Mouse (Mus musculus): ENCODE measurements around the gene H2-Ab1. TPM values are rescaled to one million over a fixed set of nuclear protein-coding genes. Genes with fewer than 3 reads are reported as not detected.

The H2-Ab1 gene
- total RNA-seq, 2 experiments from 2014 or later = 1.0 to 1.7 TPM

DNA sequence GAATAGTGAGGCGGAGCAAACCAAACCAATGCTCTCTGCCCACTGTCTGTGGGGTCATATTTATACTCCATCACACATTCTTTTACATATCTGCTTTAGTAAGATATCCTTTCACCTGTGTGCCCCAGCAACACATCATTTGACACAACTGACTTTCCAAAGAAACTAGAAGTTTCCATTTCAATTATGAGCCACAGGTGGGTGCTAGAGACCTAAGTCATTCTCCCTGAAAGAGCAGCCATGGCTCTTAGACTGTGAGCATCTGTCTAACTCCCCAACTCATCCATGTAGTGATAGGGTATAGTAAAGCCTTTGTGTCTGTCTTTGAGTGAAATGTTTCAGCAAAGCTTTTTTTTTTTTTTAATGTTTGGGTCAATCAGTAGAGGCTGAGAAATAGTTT is 14.6 kb downstream of the H2-Ab1 start:
- DNase-seq (ENCODE audit: extremely low spot score in 1 of 2, low spot score in 1 of 2) = no peak

DNA sequence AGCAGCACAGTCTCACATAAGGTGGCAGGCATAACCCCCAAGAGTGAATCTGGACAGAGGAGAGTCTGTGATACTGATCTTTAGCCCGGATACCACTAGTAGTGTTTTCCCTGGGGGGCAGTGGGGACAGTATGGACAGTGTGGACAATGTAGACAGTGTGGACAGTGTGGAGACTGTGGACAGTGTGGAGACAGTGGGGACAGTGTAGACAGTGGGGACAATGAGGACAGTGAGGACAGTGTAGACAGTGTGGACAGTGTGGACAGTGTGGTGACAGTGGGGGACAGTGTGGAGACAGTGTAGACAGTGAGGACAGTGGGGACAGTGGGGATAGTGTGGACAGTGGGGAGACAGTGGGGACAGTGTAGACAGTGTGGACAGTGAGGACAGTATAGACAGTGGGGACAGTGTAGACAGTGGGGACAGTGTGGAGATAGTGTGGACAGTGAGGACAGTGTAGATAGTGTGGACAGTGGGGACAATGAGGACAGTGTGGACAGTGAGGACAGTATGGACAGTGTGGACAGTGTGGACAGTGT is 23.1 kb downstream of the H2-Ab1 start:
- no peak for DNase-seq (ENCODE audit: extremely low spot score in 1 of 2, low spot score in 1 of 2)

DNA sequence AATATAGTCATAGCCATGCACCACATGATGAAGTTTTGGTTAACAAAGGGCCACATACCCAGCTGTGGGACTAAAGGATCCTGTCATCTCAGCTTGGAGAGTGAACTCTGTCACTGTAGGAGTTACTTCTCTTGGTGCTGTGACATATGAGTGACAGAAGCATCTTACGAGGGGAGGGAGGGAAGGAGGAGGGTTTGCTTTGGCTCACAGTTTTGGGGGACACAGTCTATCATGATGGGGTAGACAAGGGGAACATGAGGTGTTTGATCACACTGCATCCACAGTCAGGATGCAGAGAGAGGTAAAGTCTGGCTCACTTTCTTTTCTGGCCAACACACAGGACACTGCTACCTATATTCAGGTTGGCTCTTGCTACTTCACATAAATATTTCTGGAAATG is 24.3 kb downstream of the H2-Ab1 start:
- DNase-seq (ENCODE audit: extremely low spot score in 1 of 2, low spot score in 1 of 2) = no peak

DNA sequence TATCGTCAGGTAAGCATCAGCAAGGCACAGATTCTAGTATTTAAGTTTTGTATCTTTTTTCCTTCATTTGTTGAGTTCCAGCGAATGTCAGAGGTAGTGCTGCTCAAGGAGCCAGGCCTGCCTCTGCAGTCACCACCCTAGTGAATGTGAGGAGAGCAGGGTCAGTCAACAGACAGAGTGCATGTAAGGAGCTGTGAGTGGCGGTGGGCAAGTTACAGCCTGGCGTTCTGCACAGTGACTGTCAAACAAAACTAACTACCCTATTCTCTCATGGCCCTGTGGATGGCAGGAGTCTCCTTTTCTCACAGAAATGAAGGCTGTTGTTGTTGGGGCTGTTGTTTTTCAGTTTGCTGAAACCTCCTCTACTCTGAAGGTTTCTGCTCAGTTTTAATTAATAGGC is 27.9 kb downstream of the H2-Ab1 start:
- no peak for DNase-seq (ENCODE audit: extremely low spot score in 1 of 2, low spot score in 1 of 2)

DNA sequence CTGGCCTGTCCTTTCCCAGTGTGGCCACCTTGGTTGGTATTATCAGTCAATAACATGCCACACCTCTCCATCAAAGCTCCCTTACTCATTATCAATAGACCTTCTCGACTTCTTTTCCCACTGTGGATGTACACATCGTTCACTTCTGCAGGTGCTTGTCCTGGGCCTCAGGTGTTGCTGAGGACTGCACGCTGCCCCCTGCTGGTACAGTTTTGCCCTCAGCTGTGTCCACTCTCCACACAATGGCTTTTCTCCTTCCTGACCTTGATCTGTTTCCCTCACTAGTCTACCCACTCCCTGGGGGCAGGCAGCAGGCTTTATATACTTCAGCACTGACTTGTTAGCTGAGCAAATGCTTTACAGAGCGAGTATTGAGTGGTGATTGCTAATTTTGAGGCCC is 28.4 kb downstream of the H2-Ab1 start:
- no peak for DNase-seq (ENCODE audit: extremely low spot score in 1 of 2, low spot score in 1 of 2)

DNA sequence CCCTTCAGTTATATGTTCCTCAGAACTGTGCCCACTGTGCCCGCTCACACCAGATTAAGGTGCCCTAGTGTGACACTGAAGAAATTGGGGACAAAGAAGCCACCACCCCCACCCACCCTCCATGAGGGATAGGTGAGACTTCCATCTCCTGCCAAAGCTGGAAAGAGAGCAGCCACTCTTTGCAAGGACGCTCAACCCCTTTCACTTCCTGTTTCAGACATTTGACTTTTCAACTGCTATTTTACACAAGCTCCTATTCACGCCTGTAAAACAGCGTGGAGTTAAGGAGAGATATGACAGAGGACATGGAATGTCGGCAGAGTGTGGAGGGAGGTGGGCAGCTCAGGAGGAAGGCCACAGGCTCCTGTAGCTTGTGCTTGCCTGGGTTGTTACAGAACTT is 29.0 kb downstream of the H2-Ab1 start:
- no peak for DNase-seq (ENCODE audit: extremely low spot score in 1 of 2, low spot score in 1 of 2)

DNA sequence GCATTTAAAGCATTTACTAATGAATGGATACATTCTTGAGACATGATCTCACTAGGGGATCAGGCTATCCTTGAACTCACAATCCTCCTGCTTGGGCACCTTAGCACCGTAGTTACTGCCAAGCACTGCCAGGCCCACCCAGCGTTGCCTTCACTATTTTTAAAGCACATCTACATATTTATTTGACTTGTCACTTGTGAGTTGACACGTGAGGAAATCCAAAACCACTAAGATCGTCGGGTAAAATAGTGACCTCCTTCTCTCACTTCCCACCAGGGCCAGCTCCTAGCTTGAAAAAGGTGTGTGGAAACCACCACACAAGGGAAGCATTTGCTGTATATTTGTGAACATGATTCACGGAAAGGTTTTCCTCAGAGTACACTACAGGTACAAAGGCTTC is 29.5 kb downstream of the H2-Ab1 start:
- DNase-seq (ENCODE audit: extremely low spot score in 1 of 2, low spot score in 1 of 2) = no peak

DNA sequence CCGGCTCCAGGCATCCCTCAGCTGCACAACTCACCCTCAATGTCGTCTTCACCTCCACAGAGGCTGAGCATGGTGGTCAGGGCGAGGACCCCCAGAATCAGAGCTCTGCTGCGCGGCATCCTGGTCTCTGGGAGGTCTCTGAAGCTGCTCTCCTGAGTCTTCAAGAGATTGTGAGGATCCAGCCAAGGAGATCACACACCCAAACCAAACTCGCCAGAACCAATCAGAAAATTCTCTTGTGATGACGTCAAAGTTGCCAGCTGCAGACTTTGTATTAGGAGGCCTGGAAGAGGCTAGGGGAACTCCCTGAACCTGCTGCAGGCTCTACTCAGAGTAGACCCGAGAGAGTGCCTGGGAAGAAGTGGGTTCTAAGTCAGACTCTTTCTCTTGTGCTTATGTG is 30.2 kb downstream of the H2-Ab1 start, which contains the start of gene H2-Aa:
H2-Aa (minus strand) TSS at position 176 of the 400 bp plus-strand sequence.
- DNase-seq (ENCODE audit: extremely low spot score in 1 of 2, low spot score in 1 of 2) = peak; percentile 32 to 69

DNA sequence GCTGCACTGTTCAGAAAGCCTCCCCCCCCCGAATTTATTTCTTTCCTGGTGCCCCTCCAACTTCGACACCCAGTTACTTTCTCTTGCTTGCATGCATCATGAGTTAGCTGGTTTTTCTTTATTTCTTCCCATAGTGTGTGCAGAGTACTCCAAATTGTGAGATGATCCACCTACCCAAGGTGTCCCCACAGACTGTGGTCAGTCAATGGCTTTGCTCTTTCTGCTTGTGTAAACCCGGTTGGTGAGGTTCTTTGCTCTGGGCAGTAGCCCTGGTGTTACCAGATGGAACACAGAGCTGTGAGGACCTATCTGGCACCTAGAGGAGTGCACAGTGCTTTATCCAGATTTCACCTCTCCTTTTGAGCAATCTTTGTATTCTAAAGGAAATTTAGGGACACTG is 30.6 kb downstream of the H2-Ab1 start:
- DNase-seq (ENCODE audit: extremely low spot score in 1 of 2, low spot score in 1 of 2) = no peak

DNA sequence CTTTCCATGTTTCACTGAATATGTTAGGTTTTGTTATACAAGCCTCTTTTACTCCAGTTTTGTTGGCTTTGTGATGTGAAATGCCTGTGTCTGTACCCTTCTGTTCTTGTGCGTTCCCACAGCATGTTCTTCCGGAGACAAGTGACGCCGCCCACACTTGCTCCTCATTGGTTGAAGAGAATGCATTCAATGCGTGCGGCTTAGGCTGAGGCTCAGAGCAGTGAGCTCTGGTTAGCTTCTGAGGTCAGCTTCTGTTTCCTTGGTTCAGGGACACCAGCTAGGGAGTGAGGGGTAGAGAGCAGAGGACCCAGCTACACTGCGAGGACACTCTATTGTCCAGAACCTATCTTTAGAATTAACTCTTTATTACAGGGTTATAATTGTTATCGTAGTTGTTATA is 34.1 kb downstream of the H2-Ab1 start:
- peak; percentile 59 to 83 for DNase-seq (ENCODE audit: extremely low spot score in 1 of 2, low spot score in 1 of 2)

DNA sequence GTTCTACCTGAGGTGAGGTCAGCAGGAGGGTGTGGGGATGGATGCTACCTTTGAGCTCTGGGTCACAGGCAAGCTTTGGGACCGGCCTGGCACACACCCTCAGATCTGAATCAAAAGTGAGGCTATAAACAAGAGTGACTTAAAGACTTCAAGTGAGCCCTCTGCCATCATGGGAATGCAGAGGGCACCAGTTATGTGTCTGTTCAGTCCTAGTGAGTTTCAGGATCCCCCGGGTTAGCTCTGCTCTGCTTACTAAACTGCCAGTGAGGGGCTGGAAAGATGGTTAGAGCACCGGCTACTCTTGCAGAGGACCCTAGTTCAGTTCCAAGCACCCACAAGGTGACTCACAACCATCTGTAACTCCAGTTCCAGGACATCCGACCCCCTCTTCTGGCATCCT is 35.1 kb downstream of the H2-Ab1 start:
- no peak for DNase-seq (ENCODE audit: extremely low spot score in 1 of 2, low spot score in 1 of 2)

DNA sequence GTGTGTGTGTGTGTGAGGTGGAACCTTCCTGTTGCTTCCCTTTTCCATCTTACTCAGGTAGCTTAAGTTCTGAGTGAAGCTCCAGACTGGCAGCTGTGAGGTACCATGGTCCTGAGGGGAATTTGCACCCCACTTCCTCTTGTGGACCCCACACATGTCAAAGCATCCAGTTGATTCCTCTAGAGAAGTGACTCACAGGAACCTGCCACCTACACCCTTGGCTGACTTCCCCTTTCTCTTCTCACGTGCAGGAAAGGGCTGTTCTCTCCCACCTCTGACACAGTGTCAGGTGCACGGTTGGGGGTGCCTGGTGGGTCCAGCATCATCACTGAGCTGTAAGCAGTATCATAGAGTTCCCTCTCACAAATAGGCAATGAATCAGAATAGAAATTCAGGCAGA is 36.0 kb downstream of the H2-Ab1 start:
- DNase-seq (ENCODE audit: extremely low spot score in 1 of 2, low spot score in 1 of 2) = no peak

DNA sequence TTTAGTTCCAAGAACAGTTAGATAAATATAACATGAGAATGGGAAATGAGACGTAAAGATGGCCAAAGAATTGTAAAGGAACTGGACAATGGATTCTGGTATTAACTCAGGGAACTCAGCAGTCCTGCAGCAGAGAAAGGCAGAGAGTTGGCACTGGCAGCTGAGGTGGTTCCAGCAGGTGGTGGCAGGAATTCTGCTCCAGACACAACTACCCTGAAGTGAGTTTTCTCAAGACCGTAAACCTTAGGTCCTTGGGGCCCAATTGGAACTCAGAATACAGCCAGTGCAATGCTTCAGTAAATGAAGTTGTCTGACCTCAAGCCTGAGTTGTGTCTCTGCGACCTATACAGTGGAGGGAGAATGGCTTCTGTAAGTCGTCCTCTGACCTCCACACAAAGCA is 36.8 kb downstream of the H2-Ab1 start:
- no peak for DNase-seq (ENCODE audit: extremely low spot score in 1 of 2, low spot score in 1 of 2)

DNA sequence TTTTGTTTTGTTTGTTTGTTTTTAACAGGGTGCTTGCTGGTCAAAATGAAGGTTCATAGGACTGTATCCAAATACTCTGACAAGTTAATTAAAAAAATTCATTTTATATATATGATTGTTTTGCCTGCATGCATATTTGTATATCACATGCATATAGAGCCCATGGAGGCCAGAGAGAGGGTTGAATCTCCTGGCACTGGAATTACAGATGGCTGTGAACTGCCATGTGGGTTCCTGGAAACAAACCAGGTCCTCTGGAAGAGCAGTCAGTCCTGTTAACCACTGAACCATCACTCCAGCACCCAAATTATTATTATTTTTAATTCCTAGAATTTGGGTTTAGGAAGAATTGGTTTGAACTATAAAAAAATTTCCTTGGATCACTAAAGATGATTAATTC is 37.8 kb downstream of the H2-Ab1 start:
- no peak for DNase-seq (ENCODE audit: extremely low spot score in 1 of 2, low spot score in 1 of 2)

DNA sequence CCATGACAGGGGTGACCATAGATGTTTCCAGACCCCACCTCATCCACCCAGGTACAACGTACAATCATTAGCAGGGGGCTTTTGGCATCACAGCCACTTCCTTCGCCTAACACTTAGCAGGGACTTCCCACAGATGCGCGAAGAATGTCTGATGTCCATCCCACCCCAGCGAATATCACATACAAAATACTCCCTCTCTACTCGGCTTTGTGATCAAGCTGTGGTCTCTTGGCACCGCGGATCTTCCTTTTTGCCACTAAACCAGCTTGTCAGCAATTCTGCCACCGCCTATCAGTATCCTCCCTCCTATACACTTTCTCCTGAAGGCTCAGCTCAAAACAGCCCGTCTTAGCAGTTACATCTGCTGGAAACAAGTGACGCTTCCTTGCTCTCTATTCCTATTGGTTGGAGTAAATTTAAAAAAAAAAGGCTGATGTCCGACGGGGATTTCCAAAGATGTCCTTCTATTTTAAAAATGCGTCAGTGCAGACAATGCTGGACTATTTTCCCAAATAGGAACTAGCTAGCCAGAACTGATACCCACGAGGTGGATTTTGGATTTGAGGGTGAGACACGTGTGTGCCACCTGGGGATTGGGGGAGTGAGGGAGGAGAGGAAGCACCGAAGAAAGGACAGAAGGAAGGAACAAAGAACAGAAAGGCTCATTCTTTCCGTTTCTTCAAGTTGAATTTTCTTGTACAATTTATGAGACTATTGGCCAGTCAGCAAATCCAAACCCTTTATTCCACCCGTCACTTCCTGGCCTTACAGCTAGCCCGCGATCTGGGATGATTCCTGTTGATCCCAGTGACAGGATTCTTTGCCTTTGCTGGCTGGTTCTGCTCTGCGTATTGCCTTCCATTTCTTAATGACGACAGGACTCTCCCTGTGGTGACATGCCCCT is 38.7 kb downstream of the H2-Ab1 start:
- DNase-seq (ENCODE audit: extremely low spot score in 1 of 2, low spot score in 1 of 2) = no peak

DNA sequence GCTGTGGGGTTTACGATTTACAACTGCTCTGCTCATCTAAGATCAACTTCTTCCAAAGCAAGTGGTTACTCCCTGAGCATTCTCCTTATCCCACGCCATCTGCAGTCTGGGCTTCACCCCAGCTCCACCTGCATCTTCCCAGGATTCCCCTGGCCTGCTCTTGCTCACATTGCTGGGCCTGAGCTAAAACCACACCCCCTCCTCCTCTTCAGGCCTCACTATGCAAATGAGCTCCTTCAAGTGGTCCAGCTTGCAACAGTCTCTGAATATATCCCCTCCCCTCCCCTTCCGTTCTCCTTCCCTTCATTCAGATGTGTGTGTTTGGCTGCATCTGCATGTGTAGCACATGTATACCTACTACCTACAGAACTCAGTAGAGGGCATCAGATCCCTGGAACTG is 41.9 kb downstream of the H2-Ab1 start:
- DNase-seq (ENCODE audit: extremely low spot score in 1 of 2, low spot score in 1 of 2) = no peak

DNA sequence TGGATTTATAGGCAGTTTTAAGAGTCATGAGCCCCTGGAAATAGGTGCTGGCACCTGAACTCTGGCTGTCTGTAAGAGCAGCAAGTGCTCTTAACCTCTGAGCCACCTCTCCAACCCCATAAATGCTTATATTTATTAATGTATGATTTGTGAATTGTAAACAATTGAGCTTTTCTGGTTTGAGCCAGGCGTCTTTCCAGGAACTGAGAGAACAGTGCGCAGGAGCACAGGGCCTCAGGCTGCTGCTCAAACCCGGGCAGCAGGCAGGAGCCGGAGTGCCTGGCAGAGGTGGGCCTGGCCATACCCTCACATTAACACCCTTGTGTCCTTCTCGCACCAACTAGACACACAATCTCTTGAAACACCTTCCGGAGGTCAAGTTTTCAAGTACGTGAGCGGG is 42.6 kb downstream of the H2-Ab1 start:
- DNase-seq (ENCODE audit: extremely low spot score in 1 of 2, low spot score in 1 of 2) = no peak

DNA sequence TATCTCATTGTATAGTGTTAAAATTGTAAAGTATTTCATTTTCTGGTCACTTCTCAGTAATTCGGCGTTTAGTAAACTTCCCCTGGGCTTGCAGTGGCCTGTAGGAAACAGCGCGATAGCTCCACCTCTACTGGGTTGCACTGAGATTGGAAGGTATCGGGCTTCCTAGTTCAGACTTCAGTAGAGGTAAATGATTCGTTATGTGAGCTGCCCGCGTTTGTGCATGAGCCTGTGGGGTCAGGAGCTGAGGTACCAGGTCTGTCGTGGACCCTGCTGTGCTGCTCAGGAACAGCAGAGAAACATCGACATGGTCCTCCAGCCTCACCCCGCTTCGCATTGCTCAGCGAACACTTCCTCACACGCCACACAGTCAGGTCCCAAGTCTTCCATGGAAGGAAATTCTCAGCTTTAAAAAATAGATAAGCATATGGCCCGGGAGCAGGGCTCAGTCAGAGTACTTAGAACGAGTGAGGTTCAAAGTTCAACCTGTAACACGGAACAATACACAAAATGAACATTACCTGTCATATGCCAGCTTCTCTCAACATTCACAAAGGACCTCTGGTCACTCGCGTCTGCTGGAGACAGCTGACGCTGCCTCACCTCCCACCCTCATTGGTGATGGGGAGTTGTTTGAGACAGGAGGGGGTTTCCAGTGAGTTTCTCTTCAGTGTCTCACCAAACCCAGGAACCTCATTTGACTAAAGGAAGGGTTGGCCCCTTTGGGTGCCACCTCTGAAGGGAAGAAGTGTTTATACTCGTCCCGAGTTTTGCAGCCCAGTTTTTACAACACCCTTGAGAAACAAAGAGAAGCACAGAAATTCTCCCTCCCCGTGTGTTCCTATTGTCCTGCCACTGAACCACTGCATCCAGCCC is 43.4 kb downstream of the H2-Ab1 start:
- no peak for DNase-seq (ENCODE audit: extremely low spot score in 1 of 2, low spot score in 1 of 2)

DNA sequence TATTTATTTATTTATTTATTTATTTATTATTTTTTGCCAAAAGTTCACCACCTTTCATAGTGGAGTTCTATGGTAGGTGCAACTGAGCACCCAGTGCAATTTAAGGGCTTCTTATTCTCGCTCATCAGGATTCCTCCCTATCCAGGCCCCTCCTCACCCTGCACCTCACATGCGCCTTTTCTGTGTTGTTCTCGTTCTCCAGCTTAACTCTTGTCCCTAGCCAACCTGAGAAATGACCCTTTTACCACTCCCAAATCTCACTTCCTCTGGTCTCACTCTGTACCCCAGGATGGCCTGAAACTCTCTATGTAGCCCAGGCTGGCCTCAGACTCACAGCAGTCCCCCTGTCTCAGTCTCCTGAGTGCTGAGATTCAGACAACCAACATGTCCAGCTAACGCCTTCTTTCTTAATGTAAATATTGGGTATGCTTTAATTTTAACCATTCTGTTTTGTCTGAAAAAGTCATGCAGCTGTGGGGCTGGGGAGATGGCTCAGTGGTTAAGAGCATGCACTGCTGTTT is 44.2 kb downstream of the H2-Ab1 start:
- DNase-seq (ENCODE audit: extremely low spot score in 1 of 2, low spot score in 1 of 2) = no peak

DNA sequence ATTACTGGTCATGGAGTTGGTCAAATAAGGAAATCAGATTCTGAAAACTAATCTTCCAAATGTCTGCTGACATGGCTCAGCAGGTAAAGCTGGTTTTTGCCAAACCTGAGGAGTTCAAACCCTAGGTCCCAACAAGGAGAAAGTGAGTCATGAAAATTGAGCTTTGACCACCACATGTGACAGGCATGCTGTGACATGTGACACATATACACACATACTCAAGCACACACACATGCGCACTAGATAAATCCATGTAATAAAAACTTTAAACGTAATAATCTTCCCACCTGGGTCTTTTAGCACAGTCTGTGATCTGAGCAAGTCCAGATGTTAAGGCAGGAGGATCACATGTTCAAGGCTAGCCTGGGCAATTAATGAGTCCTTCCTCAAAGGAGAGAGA is 46.3 kb downstream of the H2-Ab1 start:
- DNase-seq (ENCODE audit: extremely low spot score in 1 of 2, low spot score in 1 of 2) = no peak

DNA sequence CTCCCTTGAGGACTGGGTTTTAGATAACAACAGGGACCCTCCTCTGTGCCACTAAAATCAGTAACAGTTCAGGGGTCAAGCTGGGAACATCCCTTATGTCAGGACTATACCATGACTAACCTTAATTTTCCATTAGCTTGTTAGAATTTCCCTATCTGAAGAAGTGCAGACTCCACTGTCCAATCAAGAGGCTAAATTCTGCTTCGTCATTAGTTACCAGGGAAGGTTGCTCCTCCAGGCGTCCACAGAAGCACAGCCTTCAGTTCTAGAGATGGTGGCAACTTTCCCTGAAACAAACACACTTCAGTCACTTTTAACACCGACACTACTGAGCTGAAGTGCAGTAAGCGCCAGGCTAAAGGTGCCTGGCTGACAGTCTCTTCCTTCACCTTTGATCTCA is 47.3 kb downstream of the H2-Ab1 start:
- peak; percentile 16 to 39 for DNase-seq (ENCODE audit: extremely low spot score in 1 of 2, low spot score in 1 of 2)

Data from layer of hippocampus, postnatal 25 days (tissue).